Mouse (Mus musculus) right cerebral cortex, postnatal 4 days (tissue): ENCODE measurements around the gene Ccdc141.

Source experiments
- DNase-seq: peaks from one replicate; pipeline ENCODE4 v3.0.0-alpha.2; 2022

Gene Ccdc141

DNA sequence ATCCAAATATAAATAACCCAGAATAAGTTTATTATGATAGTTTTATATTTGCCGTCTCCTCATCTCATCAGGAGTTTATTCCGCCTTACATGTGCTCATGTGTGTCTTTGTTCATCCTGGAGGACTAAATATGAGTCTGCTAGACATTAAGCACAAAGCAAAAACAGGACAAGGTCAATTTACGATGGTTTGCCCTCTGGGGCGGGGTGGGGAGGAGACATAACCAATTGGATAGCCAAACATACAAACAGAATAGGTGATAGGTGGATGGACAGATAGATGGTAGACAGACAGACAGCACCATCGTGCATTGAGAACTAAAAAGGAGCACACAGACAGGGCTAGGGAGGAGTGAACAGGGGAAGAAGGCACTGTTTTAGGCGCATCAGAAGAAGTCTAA is 3.4 kb upstream of the Ccdc141 start:
- no peak for DNase-seq

GRCm38 (mm10) chr2:77173366-77173765 is 2.9 kb upstream of the Ccdc141 start:
- no peak for DNase-seq

DNA sequence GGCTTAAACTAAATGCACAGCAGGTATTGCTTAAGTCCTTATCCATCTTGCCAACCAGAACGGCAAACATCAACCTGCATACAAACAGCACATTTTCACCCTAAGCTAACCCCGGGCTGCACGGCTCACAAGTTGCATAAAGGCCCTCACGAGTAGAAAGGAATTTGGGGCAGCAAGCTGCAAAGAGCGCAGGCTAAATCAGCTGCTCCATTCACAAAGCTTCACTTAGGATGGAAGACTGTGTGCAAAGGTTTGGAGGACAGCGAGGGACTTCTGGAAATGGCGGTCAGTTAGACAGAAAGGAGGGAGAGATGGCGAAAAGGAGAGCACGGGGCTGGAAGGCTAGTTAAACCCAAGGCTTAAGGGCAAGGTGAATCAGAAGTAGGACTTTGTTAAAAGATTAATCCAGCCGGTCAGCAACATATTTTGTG is 1.8 kb upstream of the Ccdc141 start:
- no peak for DNase-seq

DNA sequence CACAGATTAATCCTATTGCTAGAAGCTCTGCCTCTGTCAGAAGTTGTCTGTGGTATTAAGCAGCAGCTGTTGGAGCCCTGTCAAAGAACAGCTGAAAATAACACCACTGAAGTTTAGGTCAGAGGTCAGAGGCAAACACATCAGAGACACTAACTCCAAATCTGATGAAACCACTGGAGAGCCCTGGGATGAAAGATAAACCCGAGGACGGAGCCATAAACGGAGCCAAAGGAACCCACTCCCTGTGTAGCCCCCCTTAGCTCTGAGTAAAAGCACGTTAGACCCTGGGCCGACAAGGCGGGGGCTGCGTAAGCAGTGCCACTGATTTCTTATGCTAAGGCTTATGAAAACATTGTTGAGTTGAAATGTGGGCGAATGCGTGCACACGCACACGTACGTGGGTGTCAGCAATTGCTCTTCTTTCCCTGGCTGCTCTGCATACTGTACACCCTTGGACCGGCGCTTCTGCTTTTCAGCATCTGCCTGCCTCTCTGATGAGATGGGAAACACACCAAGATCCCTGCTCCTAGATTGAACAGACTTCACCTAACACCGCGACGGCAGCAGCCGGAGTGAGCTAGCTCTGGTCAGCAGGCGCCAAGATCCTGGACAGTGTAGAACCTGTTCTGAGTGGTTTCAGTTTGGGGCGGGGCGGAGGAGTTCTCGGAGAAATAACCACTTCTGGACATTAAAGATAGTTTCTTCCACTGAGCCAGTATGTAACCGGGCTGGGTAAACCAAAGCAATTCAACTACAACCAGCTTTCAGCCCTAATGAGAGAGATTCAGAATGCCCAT is 1.2 kb upstream of the Ccdc141 start:
- DNase-seq, result no peak

- no peak for DNase-seq
Observed at GRCm38 (mm10) chr2:77169916-77170632, 362 bp downstream of the Ccdc141 start.

DNA sequence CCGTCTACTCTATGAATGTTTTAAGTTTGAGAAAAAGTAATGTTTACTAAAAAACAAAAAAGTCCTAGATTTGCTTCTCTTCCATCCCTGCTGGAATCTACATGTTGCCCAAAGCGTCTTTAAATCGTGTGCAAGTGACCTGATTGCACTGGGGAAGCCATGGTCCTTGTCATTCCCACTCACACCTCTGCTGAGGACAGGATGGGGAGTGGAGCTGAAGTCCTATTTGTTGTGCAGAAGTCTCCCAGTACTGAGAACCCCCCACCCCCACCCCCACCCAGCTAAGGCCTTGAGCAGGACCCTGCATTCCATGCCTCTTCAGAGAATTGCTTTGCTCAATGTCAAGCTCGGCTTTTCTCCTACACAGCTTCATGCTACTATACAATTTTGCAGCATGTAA is 1.2 kb downstream of the Ccdc141 start:
- no peak for DNase-seq

GRCm38 (mm10) chr2:77168781-77169180 is 1.7 kb downstream of the Ccdc141 start:
- DNase-seq, result no peak

- DNase-seq, result no peak
Observed at GRCm38 (mm10) chr2:77168081-77168685, 2.3 kb downstream of the Ccdc141 start.

GRCm38 (mm10) chr2:77166366-77166765 is 4.1 kb downstream of the Ccdc141 start:
- no peak for DNase-seq

DNA sequence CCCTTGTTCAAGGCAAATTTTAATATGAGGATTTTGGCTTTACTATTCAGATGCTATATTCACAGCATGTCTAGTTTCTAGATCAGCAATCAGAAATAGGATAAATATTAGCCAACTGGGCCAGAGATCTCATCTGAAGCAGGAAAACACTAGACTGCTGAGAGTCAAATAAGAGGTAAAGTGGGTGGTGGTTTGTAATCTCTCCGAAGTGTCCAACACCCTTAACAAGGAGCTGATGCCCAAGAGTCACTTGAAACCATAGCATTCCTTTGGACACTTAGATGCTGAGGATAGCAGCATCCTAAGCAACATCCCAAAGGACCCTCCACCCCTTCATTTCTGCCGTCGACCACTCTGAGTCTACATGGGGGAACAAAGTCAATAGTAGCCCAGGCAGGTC is 5.8 kb downstream of the Ccdc141 start:
- no peak for DNase-seq

DNA sequence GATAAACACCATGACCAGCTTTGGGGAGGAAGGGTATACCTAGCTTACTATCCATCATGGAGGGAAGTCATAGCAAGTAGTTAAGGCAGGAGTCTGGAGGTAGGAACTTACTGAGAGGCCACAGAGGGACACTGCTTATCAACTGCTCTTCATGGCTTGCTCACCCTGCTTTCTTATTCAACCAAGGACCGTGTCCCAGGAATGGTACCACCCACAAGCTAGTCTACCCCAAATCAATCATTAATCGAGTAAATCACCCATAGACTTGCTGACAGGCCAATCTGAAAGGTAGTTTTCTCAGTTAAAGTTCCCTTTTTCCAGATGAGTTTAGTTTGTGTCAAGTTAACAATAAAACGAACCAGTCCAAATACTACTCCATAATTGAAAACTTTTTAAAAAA is 7.1 kb downstream of the Ccdc141 start:
- no peak for DNase-seq

- DNase-seq, result no peak
Observed at GRCm38 (mm10) chr2:77162135-77162534, 8.3 kb downstream of the Ccdc141 start.

DNA sequence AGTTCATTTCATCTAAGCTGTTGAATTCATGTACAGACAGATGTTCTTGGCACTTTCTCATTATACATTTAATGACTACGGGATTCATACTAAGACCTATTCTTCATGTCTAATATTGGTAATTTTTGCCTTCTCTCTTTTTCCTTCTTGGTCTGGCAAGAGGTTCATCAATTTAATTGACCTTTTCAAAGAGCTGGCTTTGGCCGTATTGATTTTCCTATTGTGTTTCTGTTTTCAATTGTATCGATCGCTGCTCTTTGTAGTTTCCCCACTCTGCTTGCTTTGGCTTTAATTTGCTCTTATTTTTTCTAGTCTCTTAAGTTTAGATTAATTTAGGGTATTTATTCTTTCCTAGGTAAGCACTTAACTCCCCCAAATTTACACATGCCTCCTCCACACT is 12.9 kb downstream of the Ccdc141 start:
- no peak for DNase-seq

- no peak for DNase-seq
Observed at GRCm38 (mm10) chr2:77154080-77154479, 16.4 kb downstream of the Ccdc141 start.

DNA sequence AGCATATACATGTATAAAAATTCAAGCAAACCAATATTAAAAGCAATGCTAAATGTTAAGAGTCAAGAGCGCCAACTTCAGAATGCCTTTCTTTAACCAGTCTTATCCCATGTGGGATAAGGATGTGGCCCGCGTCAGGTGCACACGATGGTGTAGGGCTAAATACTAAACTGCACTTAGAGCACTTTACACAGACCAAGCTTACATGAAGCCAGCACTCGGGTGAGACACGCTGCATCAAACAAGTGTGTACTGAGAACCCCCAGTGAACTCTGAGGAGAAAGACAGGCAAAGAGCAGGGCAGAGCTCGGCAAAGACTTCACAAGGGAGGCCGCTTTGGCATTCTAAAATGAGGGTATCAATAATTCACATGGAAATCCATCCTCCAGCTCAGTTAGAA is 19.2 kb downstream of the Ccdc141 start:
- DNase-seq, result no peak

GRCm38 (mm10) chr2:77149576-77149975 is 20.9 kb downstream of the Ccdc141 start:
- DNase-seq, result no peak

GRCm38 (mm10) chr2:77148215-77148614 is 22.2 kb downstream of the Ccdc141 start:
- DNase-seq, result no peak

- DNase-seq, result no peak
Observed at GRCm38 (mm10) chr2:77146968-77147367, 23.5 kb downstream of the Ccdc141 start.

- no peak for DNase-seq
Observed at GRCm38 (mm10) chr2:77146291-77146690, 24.1 kb downstream of the Ccdc141 start.

DNA sequence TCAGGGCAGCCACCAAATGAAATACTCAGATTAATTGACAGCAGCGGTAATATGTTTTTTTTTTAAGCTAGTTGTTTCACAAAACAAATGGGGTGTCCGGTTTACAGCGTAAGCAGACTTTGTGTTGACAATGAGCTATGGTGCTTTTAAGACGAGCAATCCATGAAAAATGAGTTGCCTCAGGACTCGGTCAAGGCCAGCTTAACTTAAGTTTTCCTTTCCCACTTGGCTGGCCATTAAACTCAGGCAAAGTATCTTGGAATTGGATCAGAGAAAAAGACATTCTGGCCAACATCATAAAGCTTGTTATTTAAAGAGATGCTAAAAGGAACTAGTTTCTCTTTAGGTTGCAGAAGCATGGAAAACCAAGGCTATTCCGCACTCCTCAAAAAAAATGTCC is 26.9 kb downstream of the Ccdc141 start:
- DNase-seq, result no peak

DNA sequence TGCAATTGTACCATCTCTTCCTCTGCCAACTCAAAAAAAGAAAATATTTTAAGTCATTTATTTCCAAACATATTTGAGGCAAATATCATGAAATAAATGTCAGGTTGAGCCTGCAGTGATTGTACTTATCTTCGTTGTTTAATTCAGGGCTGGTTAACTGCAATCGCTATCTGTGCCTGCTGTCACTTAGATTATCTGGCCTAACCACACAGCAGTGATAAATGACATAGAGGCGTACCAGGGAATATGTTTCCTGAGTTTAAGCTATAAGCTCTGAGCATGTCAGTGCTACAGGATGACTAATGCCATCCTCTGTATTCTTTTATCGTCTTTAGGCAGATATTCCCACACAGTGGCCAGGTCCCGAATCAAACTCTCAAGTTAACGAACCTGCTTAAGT is 31.6 kb downstream of the Ccdc141 start:
- no peak for DNase-seq

- no peak for DNase-seq
Observed at GRCm38 (mm10) chr2:77134906-77135305, 35.5 kb downstream of the Ccdc141 start.

GRCm38 (mm10) chr2:77133407-77133806 is 37.0 kb downstream of the Ccdc141 start:
- no peak for DNase-seq

DNA sequence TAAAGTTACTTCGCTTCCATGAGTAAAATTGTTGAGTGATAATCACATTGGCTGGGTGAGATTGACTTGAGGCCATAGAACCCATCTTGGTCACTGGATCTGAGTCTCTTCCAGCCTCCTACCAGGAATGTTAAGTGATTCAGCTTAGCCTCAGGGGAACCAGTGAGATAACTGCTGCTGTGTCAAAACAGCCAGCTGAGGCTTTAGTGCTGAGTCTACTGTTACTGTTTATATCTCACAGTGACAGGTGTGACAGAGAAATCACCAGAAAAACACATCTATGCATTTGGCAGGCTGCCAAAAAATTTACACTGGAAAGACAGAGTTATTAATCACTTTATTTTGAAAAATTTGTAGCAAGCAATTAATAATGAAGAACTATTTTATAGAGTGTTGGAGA is 43.5 kb downstream of the Ccdc141 start:
- DNase-seq, result no peak
